Mouse (Mus musculus) midbrain, embryonic 11.5 days (tissue): Measurements from ENCODE around the gene Ifnb1. TPM values are rescaled to one million over a fixed set of nuclear protein-coding genes. Genes with fewer than 3 reads are reported as not detected.
"Not testable (repeated sequence)": the region's sequence is repeated elsewhere in the genome, so short reads cannot be mapped to it uniquely, and the experiment has no call there.

Experiments
- ATAC-seq: fragments of 200-750 bp; cut with Nextera tagmentation; 2 replicates; pipeline ENCODE4 v1.8.0; 2017; ENCODE audit warnings: moderate TSS enrichment, moderate library complexity; ENCODE audit not compliant: low FRiP score
- DNase-seq: peaks from one replicate; pipeline ENCODE4 v3.0.0; 2015; ENCODE audit warnings: low spot score; ENCODE audit errors: missing footprints
- H3K27ac ChIP-seq: fragments of 300-500 bp; sonication (generic); 2 replicates; pipeline ENCODE4 v1.5.1; 2014; ENCODE audit warnings: low read depth, low read length
- H3K27me3 ChIP-seq: fragments of 300-500 bp; sonication (generic); 2 replicates; pipeline ENCODE4 v1.6.1; 2014; ENCODE audit warnings: mild to moderate bottlenecking, low read length, moderate library complexity, mixed read lengths; ENCODE audit not compliant: control insufficient read depth, insufficient read depth
- H3K36me3 ChIP-seq: fragments of 300-500 bp; sonication (generic); 2 replicates; pipeline ENCODE4 v1.6.1; 2014; ENCODE audit warnings: mild to moderate bottlenecking, low read length, moderate library complexity, mixed read lengths; ENCODE audit not compliant: control insufficient read depth, insufficient read depth
- H3K4me1 ChIP-seq: fragments of 300-500 bp; sonication (generic); 2 replicates; pipeline ENCODE4 v1.6.1; 2014; ENCODE audit warnings: low read length; ENCODE audit not compliant: control insufficient read depth, insufficient read depth
- H3K4me2 ChIP-seq: fragments of 300-500 bp; sonication (generic); 2 replicates; pipeline ENCODE4 v1.6.1; 2014; ENCODE audit warnings: mild to moderate bottlenecking, moderate library complexity
- H3K4me3 ChIP-seq: fragments of 300-500 bp; sonication (generic); 2 replicates; pipeline ENCODE4 v1.5.1; 2014; ENCODE audit warnings: low read depth, low read length
- H3K9ac ChIP-seq: fragments of 300-500 bp; sonication (generic); 2 replicates; pipeline ENCODE4 v1.6.1; 2014; ENCODE audit warnings: low read length
- H3K9me3 ChIP-seq: fragments of 300-500 bp; sonication (generic); 2 replicates; pipeline ENCODE4 v1.6.1; 2016; ENCODE audit warnings: low read length; ENCODE audit not compliant: control insufficient read depth
- WGBS: fragments of 180-500 bp; shearing (Covaris S2); extraction: QIAGEN DNeasy Blood & Tissue Kit; methylation state at CpG from one replicate; pipeline ENCODE4 v1.1.7; 2014; 5-methylcytosine and 5-hydroxymethylcytosine counted together
- polyA plus RNA-seq: library from polyadenylated mRNA; unstranded; fragments of >200 nt; fragmentation: Nextera tagmentation; extraction: Ambion mirVana; gene quantifications from 2 replicates; pipeline ENCODE4 v1.2.1, GENCODE M21; 2014

Ifnb1 gene
- not detected in 2 replicates for polyA plus RNA-seq

GRCm38 (mm10) chr4:88522674-88523073 is at the start of gene Ifnb1:
TSS of gene Ifnb1 (minus strand) at chr4:88522774.
- Histone ChIP-seq H3K4me2 (no peak within 1 kb of the TSS), H3K27ac (no peak within 1 kb of the TSS), H3K4me1 (no peaks in the 10 kb centered on the region), H3K36me3 (no peaks in the 10 kb centered on the region), H3K4me3 (no peak within 1 kb of the TSS), H3K9ac (no peak within 1 kb of the TSS), H3K9me3 (no peaks in the 10 kb centered on the region), H3K27me3 (no peaks in the 10 kb centered on the region)
- DNase-seq (no peak), ATAC-seq (no peak)
- 91% methylated on average over 4 of the region's 4 CpGs for WGBS

GRCm38 (mm10) chr4:88571698-88572097 is 49.1 kb upstream of the Ifnb1 start, which contains the start of gene Ifna14:
TSS of gene Ifna14 (minus strand) at chr4:88571798.
- H3K9me3 ChIP-seq, result no peaks in the 10 kb centered on the region
- H3K36me3 ChIP-seq, result no peaks in the 10 kb centered on the region

GRCm38 (mm10) chr4:88561791-88562190 is 39.2 kb upstream of the Ifnb1 start:
- DNase-seq, result no peak
- Histone ChIP-seq H3K36me3 (no peaks in the 10 kb centered on the region), H3K9me3 (no peaks in the 10 kb centered on the region), H3K27ac (no peak overlapping the region), H3K9ac (no peak overlapping the region), H3K4me3 (no peak overlapping the region), H3K4me2 (no peak overlapping the region), H3K27me3 (no peaks in the 10 kb centered on the region), H3K4me1 (no peaks in the 10 kb centered on the region)
- ATAC-seq, result no peak
- 93% methylated on average over 1 of the region's 1 CpGs for WGBS

More at GRCm38 (mm10) chr4:88571698-88572097, 49.1 kb upstream of the Ifnb1 start, which contains the start of gene Ifna14:
- Histone ChIP-seq H3K9ac (no peak within 1 kb of the TSS), H3K4me3 (no peak within 1 kb of the TSS), H3K4me2 (no peak within 1 kb of the TSS), H3K27me3 (no peaks in the 10 kb centered on the region), H3K4me1 (no peaks in the 10 kb centered on the region), H3K27ac (no peak within 1 kb of the TSS)
- ATAC-seq (no peak), DNase-seq (no peak)
- WGBS, result 73% methylated on average over 1 of the region's 1 CpGs

- not testable (repeated sequence) for H3K4me3 ChIP-seq, H3K27ac ChIP-seq, H3K4me1 ChIP-seq, ATAC-seq, H3K4me2 ChIP-seq, H3K27me3 ChIP-seq, H3K9ac ChIP-seq, H3K9me3 ChIP-seq, H3K36me3 ChIP-seq, DNase-seq
Measured at GRCm38 (mm10) chr4:88558145-88558544, 35.6 kb upstream of the Ifnb1 start, which contains the start of gene Ifna15. TSS of gene Ifna15 (minus strand) at chr4:88558245.

GRCm38 (mm10) chr4:88550161-88550945 is 27.8 kb upstream of the Ifnb1 start:
- no peak overlapping the region for H3K9ac ChIP-seq
- H3K36me3 ChIP-seq, result no peaks in the 10 kb centered on the region
- no peaks in the 10 kb centered on the region for H3K9me3 ChIP-seq
- H3K4me2 ChIP-seq, result peak overlapping the region; percentile 26
- no peaks in the 10 kb centered on the region for H3K4me1 ChIP-seq
- peak; percentile 70; the same call in 1 of the 2 replicates for ATAC-seq
- 36% methylated on average over 22 of the region's 22 CpGs for WGBS
- DNase-seq, result peak; percentile 96
- H3K27me3 ChIP-seq, result no peaks in the 10 kb centered on the region
- H3K4me3 ChIP-seq, result no peak overlapping the region
- H3K27ac ChIP-seq, result no peak overlapping the region

- H3K4me1 ChIP-seq, result no peaks in the 10 kb centered on the region
- H3K36me3 ChIP-seq, result no peaks in the 10 kb centered on the region
- H3K27me3 ChIP-seq, result no peaks in the 10 kb centered on the region
- DNase-seq (no peak), ATAC-seq (no peak)
- no peak overlapping the region for H3K4me3 ChIP-seq
- 82% methylated on average over 1 of the region's 1 CpGs for WGBS
- H3K27ac ChIP-seq, result no peak overlapping the region
- no peak overlapping the region for H3K4me2 ChIP-seq
- no peaks in the 10 kb centered on the region for H3K9me3 ChIP-seq
- H3K9ac ChIP-seq, result no peak overlapping the region
Measured at GRCm38 (mm10) chr4:88547986-88548385, 25.4 kb upstream of the Ifnb1 start.

GRCm38 (mm10) chr4:88543649-88544234 is 21.2 kb upstream of the Ifnb1 start:
- Histone ChIP-seq H3K27me3 (no peaks in the 10 kb centered on the region), H3K9me3 (no peaks in the 10 kb centered on the region), H3K27ac (no peak overlapping the region), H3K4me3 (no peak overlapping the region), H3K4me2 (no peak overlapping the region), H3K36me3 (no peaks in the 10 kb centered on the region), H3K4me1 (no peaks in the 10 kb centered on the region), H3K9ac (no peak overlapping the region)
- DNase-seq, result peak; percentile 97
- 44% methylated on average over 2 of the region's 2 CpGs for WGBS
- ATAC-seq, result peak; percentile 82

GRCm38 (mm10) chr4:88537328-88537727 is 14.8 kb upstream of the Ifnb1 start:
- no peak overlapping the region for H3K4me3 ChIP-seq
- H3K36me3 ChIP-seq, result no peaks in the 10 kb centered on the region
- no peak overlapping the region for H3K27ac ChIP-seq
- no peaks in the 10 kb centered on the region for H3K27me3 ChIP-seq
- DNase-seq (no peak), ATAC-seq (no peak)
- no peak overlapping the region for H3K9ac ChIP-seq
- H3K9me3 ChIP-seq, result no peaks in the 10 kb centered on the region
- no peaks in the 10 kb centered on the region for H3K4me1 ChIP-seq
- no peak overlapping the region for H3K4me2 ChIP-seq
- WGBS, result 80% methylated on average over 12 of the region's 12 CpGs

- no peak for ATAC-seq
Measured at GRCm38 (mm10) chr4:88536640-88537039, 14.1 kb upstream of the Ifnb1 start.

More at GRCm38 (mm10) chr4:88536640-88537039, 14.1 kb upstream of the Ifnb1 start:
- Histone ChIP-seq H3K4me3 (no peak overlapping the region), H3K36me3 (no peaks in the 10 kb centered on the region), H3K4me2 (no peak overlapping the region), H3K27me3 (no peaks in the 10 kb centered on the region), H3K9ac (no peak overlapping the region), H3K27ac (no peak overlapping the region), H3K9me3 (no peaks in the 10 kb centered on the region), H3K4me1 (no peaks in the 10 kb centered on the region)
- DNase-seq, result no peak
- 91% methylated on average over 7 of the region's 7 CpGs for WGBS
